Mouse (Mus musculus) thymus, postnatal 14 days (tissue): ENCODE measurements around the gene Mlxipl.

ENCODE experiments used
- DNase-seq: peaks from one replicate; pipeline ENCODE4 v3.0.0; 2021

Mlxipl gene

GRCm38 (mm10) chr5:135186621-135187348 is 97.1 kb downstream of the Mlxipl start, which contains the start of gene Baz1b:
Gene Baz1b (plus strand): TSS chr5:135187264.
- peak; percentile 98 for DNase-seq

DNA sequence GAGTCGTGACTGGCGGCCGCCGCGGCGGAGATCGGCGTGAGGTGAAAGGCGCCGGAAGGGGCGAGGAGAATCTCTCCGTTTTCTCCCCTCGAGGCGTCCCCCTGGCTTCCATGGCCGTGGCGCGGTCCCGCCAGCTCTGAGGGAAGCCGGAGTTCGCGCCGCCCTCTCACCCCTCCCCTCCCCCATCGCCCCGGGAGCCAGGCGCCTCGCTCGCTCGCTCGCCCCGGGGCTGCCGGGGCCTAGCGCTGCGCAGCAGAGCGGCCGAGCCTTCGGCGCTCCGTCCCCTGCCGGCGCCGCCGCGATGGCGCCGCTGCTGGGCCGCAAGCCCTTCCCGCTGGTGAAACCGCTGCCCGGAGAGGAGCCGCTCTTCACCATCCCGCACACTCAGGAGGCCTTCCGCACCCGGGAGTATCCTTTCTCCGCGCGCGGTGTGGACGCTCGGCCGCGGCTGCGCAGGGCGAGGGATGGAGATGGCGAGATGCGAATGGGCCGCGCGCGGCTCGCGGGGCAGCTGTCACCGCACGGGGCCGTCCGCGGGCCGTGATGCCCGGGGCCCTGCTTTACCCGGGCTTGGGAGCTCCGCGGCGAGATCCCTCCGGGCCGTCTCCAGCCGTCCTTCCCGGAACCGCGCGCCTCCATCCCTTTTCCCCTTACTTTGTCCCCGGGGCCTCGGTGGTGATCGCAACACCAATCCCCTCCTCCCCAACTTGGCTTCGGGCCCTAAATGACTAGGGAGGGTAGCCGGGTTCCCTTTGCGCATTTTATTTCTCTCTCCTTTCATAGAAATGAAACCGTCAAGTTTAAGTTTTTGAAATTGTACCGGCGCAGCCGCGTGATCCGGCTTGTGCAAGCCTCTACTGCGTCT is 97.9 kb downstream of the Mlxipl start:
- DNase-seq = peak; percentile 88
